Mouse (Mus musculus): ENCODE measurements around the gene Rasgrp3.

The Rasgrp3 gene

DNA sequence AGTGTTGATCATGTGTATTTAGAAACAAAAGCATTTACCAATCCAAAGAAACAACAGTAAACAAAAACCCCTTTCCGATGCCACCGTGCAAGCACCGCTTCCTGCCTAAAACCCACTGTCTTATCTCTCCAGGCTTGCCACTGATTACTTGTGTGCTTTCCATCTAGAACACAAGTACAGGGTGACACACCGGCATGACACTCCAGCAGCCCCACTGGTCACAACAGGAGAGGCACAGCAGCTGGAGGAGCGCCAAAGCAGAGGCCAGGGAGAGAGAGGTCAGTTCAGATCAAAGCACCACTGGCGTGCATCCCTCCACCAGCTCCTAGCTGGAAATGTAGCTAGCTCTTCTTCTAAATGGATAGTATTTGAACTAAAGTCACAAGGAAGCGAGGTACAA lies 108.6 kb downstream of the Rasgrp3 start:
- no peak for DNase-seq

DNA sequence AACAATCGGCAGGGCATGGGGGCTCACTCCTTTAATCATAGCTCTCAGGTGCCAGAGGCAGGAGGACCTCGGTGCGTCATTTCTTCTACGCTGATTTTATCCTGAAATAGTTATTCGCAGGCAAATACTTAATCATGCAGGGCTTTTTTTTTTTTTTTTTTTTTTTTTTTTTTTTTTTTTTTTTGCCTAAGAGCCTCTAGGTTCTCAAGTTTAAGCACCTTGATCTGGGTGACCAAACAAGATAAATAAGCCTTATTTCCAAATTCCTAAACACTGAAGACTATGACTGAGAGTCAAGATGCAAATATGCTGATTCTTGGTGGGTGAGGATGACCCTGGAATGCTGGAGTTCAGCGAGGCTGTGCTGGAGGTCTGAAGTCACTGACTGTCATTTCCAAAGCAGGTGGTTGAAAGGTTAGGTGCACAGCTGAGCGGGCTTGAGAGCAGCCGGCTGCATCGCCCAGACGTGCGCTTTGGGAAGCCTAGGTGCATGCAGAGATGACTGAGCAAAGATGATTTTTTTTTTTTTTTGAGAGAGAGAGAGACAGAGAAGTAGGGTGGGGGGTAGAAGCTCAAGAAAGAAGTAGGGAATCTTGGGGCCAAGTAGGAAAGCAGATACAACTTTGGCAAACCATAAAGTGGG lies 115.2 kb downstream of the Rasgrp3 start:
- DNase-seq: no peak

DNA sequence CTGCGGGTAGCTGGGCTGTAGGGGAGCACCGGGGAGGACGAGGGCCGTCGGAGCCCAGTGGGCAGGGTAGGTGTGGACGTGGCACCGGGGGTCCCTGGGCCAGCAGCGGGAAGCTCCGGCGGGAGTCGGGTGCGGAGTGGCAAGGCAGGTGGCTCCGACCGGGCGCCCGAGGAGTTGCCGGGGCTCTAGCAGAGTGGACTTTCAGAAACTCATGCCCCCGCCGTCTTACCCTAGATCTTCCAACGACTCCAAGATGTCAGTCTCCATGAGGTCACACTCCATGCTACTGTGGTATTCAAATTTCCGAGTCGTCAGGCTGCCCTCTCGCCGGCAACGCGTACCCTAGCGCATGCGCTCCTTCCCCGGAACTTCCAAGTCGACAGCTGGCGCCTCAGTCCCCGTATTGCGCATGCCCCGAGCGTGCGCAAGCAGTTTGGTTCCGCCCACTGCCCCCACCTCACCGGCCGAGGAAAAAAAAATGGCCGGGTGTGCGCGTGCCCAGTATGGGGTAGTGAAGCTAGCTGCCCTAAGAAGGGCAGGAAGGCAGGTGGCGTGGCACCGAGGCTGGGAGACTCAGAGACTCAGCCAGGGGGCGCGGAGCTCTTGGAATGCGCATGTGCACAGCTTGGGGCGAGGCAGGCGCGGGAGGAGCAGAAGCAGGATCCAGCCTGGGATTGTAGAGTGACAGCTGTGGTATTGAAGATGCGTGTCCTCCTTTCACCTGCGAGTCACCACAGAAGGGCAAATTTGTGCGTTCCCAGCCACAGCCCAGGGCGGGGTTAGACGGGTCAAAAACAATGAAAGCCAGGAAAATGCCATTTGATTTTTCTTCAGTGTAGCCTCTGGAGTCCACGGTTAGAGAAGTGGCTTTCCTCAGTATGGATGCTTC lies 116.1 kb downstream of the Rasgrp3 start, which contains the start of gene Fam98a:
Gene Fam98a, minus strand, starts transcription at position 435 of the 889 bp plus-strand sequence.
- DNase-seq: peak; percentile 96 to 98

DNA sequence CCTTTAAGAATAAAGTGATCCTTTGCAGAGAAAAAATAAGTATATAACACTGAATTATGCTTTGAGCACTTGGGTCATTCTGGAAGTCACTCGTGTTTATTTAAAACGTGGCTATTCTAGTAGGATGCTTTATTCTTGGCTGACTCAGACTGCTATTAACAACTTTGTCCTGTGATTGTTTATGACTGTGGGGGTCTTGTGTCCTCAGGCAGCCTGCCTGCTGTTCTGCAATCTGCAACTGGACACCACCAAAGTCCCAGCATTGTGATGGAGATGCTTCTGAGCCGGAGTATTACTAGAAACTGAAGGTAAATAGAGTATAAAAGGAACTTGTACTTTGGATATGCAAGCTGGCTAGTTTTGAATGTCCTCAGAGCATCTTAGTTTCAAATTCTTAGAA lies 121.3 kb downstream of the Rasgrp3 start:
- no peak for DNase-seq

DNA sequence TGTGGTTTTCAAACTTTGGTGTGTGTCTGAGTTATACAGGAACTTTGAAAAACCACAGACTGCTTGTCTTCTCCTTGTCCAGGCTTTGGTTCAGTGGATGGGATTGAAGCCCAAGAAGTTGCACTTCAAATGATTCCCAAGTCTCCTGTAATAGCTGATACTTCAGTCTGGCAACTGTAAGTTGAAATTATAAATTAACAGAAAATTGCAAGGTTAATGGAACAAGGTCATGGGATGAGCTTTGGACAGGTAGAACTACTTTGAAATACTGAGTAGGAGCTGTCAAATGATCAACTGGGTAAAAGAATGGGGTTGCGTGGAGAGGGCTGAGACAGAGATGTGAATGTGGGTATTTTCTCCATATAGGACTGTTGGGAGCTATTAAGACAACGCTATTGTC lies 122.3 kb downstream of the Rasgrp3 start:
- no peak for DNase-seq

DNA sequence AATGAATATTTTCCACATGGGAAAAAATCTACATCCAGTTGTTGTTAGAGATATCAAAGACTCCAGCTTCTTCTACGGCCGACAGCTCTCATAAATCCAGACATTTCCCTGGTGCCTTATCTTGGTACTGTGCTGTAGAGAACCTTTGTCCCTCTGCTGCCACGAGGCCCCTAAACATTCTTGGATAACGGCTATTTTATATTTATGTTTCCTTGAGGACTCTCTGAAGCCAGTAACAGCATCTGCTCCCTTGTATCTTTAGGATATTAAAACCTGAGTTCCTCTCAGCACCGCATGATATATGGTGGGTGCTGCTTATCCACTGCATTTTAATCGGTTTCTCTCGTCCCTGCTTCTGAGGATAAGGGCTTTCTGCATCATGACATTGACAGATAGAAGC lies 139.9 kb downstream of the Rasgrp3 start:
- no peak for DNase-seq

Data from lung, adult 18-20 months (tissue).